Mouse (Mus musculus): ENCODE measurements around the gene Hist1h1c.
"Not testable (repeated sequence)": the region's sequence is repeated elsewhere in the genome, so short reads cannot be mapped to it uniquely, and the experiment has no call there.

Hist1h1c gene

DNA sequence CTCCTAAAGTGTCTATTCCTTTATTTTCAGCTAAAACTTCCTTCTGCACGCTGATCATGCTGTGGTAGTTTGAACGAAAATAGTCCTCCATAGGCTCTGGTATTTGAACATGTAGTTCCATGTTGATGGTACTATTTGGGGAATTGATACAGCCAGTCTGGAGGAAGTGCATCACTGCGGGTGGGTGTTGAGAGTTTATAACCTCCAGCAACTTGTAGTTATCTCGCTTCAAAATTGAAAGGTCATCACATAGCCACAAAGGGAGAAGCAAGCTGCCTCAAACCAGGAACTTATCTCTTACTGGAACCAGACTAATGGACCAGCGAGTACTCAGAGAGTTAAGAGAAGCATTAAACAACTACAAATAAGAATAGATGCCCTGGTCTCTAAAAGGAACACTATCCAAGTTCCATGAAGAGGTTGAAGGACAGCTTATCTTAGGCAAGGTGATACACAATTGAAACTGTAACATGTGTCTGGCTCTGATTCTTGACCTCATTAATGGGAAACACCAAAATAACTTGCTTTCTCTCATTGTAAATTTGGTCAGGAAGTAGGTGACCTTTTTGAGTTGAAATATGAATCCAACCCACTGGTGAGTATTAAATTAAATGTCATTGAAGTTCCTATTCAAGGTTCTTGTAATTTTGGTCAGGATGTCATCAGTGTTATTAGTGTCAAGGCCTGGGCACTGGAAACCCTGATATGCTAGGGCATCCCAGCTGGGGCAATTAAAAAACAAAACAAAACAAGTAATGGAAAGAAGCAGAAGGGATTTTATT, 22.2 kb upstream of the Hist1h1c start:
- no peak for DNase-seq (ENCODE audit: low spot score)

GRCm38 (mm10) chr13:23717176-23717575, 21.4 kb upstream of the Hist1h1c start:
- no peak for DNase-seq (ENCODE audit: low spot score)

DNA sequence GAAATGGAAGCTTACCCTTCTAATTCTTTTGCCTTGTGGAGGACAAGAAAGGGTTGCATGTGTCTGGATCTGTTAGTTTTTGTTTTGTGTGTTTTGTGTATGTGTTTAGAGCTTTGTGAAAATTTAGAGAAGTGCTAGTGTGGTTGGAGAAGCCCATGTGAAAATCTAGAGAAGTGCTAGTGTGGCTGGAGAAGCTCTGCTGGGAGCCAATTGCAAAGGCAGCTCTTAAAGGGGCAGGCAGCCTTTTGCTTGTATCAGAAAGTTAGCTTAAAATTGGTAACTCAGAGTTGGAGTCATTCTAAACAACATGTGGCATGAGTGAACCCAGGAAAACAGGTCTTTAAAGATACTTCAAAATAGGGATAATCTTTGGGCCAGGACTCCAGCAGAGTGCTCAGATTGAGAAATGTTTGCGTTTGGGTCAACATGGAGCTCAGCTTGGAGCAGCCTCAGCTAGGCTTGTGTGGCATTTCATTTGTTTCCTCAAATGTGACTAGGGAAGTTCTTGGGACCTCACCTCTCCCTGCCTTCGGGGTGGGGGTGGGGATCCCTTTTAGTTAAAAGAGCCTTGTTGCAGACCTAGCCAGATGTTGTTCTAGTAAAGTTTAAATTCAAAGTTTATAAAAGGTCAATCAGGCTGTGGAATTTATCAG, 20.9 kb upstream of the Hist1h1c start:
- not testable (repeated sequence) for DNase-seq (ENCODE audit: low spot score)

GRCm38 (mm10) chr13:23724239-23724638, 14.4 kb upstream of the Hist1h1c start:
- DNase-seq (ENCODE audit: low spot score) = no peak

- DNase-seq (ENCODE audit: low spot score) = no peak
Measured at GRCm38 (mm10) chr13:23725213-23725612, 13.4 kb upstream of the Hist1h1c start.

GRCm38 (mm10) chr13:23728472-23729191, 10.0 kb upstream of the Hist1h1c start:
- no peak for DNase-seq (ENCODE audit: low spot score)

DNA sequence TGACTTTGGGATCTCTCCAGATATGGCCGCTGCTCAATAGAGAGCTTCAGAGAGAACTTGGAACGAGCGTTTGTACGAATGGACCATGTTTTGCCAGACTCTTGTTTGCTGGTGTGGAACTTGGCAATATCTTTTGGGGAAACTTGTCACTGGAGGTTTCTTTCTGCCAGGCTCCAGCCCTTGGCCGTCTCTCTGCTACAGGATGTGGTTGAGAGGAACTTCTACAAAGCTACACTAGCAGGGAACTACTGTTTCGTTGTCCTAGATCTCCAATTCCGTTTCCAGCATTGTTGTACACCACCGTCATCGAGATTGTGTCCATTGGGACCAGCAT, 9.4 kb upstream of the Hist1h1c start:
- no peak for DNase-seq (ENCODE audit: low spot score)

GRCm38 (mm10) chr13:23729706-23730105, 8.9 kb upstream of the Hist1h1c start:
- no peak for DNase-seq (ENCODE audit: low spot score)

- DNase-seq (ENCODE audit: low spot score) = peak; percentile 23
Measured at GRCm38 (mm10) chr13:23730479-23730878, 8.1 kb upstream of the Hist1h1c start.

GRCm38 (mm10) chr13:23732156-23732804, 6.3 kb upstream of the Hist1h1c start:
- DNase-seq (ENCODE audit: low spot score) = peak; percentile 70

GRCm38 (mm10) chr13:23737091-23737490, 1.5 kb upstream of the Hist1h1c start:
- no peak for DNase-seq (ENCODE audit: low spot score)

GRCm38 (mm10) chr13:23738041-23738440, 567 bp upstream of the Hist1h1c start:
- DNase-seq (ENCODE audit: low spot score) = peak; percentile 59

GRCm38 (mm10) chr13:23739069-23739921, 687 bp downstream of the Hist1h1c start:
- peak; percentile 94 for DNase-seq (ENCODE audit: low spot score)

GRCm38 (mm10) chr13:23739922-23740252, 1.3 kb downstream of the Hist1h1c start:
- no peak for DNase-seq (ENCODE audit: low spot score)

GRCm38 (mm10) chr13:23740256-23740840, 1.7 kb downstream of the Hist1h1c start:
- DNase-seq (ENCODE audit: low spot score) = peak; percentile 63

DNA sequence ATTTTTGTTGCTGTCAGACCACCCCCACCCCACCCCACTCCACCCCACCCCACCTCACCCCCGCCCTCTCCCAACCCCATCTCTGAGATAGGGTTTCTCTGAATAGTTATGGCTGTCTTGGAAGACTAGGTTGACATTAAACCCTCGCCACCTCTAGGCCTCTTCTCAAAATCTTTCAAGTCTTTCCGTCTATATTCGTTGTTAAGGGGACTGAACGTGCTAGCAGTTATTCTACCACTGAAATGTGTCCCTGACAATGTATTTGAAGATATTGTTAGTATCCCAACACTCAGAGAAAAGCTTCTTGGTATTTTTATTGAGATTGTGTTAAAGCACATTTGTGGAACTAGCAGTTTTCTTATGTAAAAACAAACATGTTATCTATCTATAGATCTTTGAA, 2.3 kb downstream of the Hist1h1c start:
- DNase-seq (ENCODE audit: low spot score) = peak; percentile 35

DNA sequence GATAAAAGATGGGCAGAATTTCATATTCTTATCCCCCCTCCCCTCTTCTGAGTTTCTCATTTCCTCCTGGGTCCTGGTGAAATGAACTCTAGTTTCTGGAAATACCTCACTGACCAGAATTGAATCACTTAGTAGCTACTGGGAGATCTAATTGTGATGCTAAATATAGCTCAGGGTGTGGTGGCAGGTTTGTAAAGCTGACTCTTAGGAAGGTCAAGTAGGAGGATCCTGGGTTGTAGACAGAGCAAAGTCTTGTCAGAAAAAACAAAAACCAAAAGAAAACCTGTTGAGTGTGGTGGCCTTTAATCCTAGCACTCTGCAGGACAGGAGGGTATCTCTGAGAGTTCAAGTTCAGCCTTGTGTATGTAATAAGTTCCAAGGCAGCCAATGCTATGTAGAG, 3.4 kb downstream of the Hist1h1c start:
- no peak for DNase-seq (ENCODE audit: low spot score)

- DNase-seq (ENCODE audit: low spot score) = peak; percentile 33
Measured at GRCm38 (mm10) chr13:23743215-23743614, 4.6 kb downstream of the Hist1h1c start.

- DNase-seq (ENCODE audit: low spot score) = peak; percentile 63
Measured at GRCm38 (mm10) chr13:23743963-23744362, 5.4 kb downstream of the Hist1h1c start.

GRCm38 (mm10) chr13:23744421-23745380, 6.1 kb downstream of the Hist1h1c start:
- DNase-seq (ENCODE audit: low spot score) = peak; percentile 75

All from embryo, embryonic 10.5 days (tissue).